ENCODE assay signal across 9 mouse cellular contexts in genomic region chr19:18673116-18673515, GRCm38 (mm10). TPM values are rescaled to one million over a fixed set of nuclear protein-coding genes. Genes with fewer than 3 reads are reported as not detected.
A peak's percentile ranks its signal among the peaks of the same experiment; 100 is the strongest.
DNase-seq lines count a peak whose midpoint lies in the region; ATAC-seq and TF ChIP-seq lines count a peak whose summit lies in the region.
"Had no signal": no experiment of that assay in that cellular context is flagged by ENCODE, and none has a peak within 500 bp of the region (broad histone marks: within the 10 kb centered on the region; RNA-seq: fewer than 3 reads in every experiment).

No protein-coding gene starts in this region.

- TF ChIP-seq CTCF in stomach, postnatal 0 days (IDR thresholded peaks at IDR 0.05; ENCODE audit: low read depth): no peak

- no peak for ATAC-seq in erythroblast, adult 5-6 weeks (replicated peaks; ENCODE audit: low FRiP score, poor library complexity, severe bottlenecking)
- ATAC-seq in neural tube, embryonic 11.5 days (ENCODE audit: insufficient read depth, low FRiP score, low TSS enrichment): no peak
- ATAC-seq in liver, embryonic 12.5 days: no peak
- ATAC-seq in stomach, postnatal 0 days (ENCODE audit: low FRiP score, low TSS enrichment): no peak

- H3K27ac ChIP-seq in neural tube, embryonic 11.5 days (ENCODE audit: low read depth, low read length): no peak overlapping the region
- peak overlapping the region; percentile 40; the same call in 1 of the 2 replicates for H3K27ac ChIP-seq in liver, embryonic 12.5 days
- H3K27ac ChIP-seq in stomach, postnatal 0 days (replicated peaks): no peak overlapping the region

- TF ChIP-seq EP300 in stomach, postnatal 0 days (optimal IDR thresholded peaks at IDR 0.05): no peak

- 10% methylated on average over 4 of the region's 4 CpGs for WGBS in neural tube, embryonic 11.5 days
- 53% methylated on average over 4 of the region's 4 CpGs for WGBS in liver, embryonic 12.5 days (ENCODE audit: insufficient replicate concordance)
- 48% methylated on average over 4 of the region's 4 CpGs for WGBS in stomach, postnatal 0 days

- peak overlapping the region; percentile 25 for H3K4me2 ChIP-seq in neural tube, embryonic 11.5 days (ENCODE audit: low read depth)
- peak overlapping the region; percentile 82 for H3K4me2 ChIP-seq in liver, embryonic 12.5 days
- 0 out of 2 replicates have a peak overlapping the region, but pooled peaks have one; percentile 23 for H3K4me2 ChIP-seq in stomach, postnatal 0 days (replicated peaks; ENCODE audit: low read depth)

- H3K9ac ChIP-seq in neural tube, embryonic 11.5 days (ENCODE audit: low read length): no peak overlapping the region; the same call in 1 of the 2 replicates
- H3K9ac ChIP-seq in liver, embryonic 12.5 days: peak overlapping the region; percentile 91
- no peak overlapping the region for H3K9ac ChIP-seq in stomach, postnatal 0 days (ENCODE audit: low read length)

- H3K4me1 ChIP-seq in erythroblast, embryonic 14.5 days (ENCODE audit: control insufficient read depth): peaks cover 47% of the 10 kb centered on the region
- H3K4me1 ChIP-seq in neural tube, embryonic 11.5 days (ENCODE audit: control insufficient read depth, insufficient read depth, low read length): peaks cover 18% of the 10 kb centered on the region
- H3K4me1 ChIP-seq in liver, embryonic 12.5 days: peaks cover 50% of the 10 kb centered on the region
- H3K4me1 ChIP-seq in stomach, postnatal 0 days (replicated peaks; ENCODE audit: control insufficient read depth, insufficient read depth): peaks cover 6% of the 10 kb centered on the region; the same call in 1 of the 2 replicates

- no peaks in the 10 kb centered on the region for H3K9me3 ChIP-seq in erythroblast, embryonic 14.5 days (ENCODE audit: control insufficient read depth, low read length)
- no peaks in the 10 kb centered on the region for H3K9me3 ChIP-seq in neural tube, embryonic 11.5 days (ENCODE audit: control insufficient read depth, low read length)
- no peaks in the 10 kb centered on the region for H3K9me3 ChIP-seq in liver, embryonic 12.5 days (replicated peaks)
- H3K9me3 ChIP-seq in stomach, postnatal 0 days (ENCODE audit: control insufficient read depth, low read length): no peaks in the 10 kb centered on the region

- peak overlapping the region; percentile 91 for H3K4me3 ChIP-seq in erythroblast, embryonic 14.5 days (replicated peaks)
- no peak overlapping the region for H3K4me3 ChIP-seq in neural tube, embryonic 11.5 days (ENCODE audit: low read depth, low read length)
- peak overlapping the region; percentile 83 for H3K4me3 ChIP-seq in liver, embryonic 12.5 days
- no peak overlapping the region for H3K4me3 ChIP-seq in stomach, postnatal 0 days (ENCODE audit: low read depth, low read length)

- no peaks in the 10 kb centered on the region for H3K27me3 ChIP-seq in erythroblast, embryonic 14.5 days (ENCODE audit: control insufficient read depth)
- no peaks in the 10 kb centered on the region for H3K27me3 ChIP-seq in neural tube, embryonic 11.5 days (ENCODE audit: control insufficient read depth, insufficient read depth, low read length)
- no peaks in the 10 kb centered on the region for H3K27me3 ChIP-seq in liver, embryonic 12.5 days (replicated peaks)
- H3K27me3 ChIP-seq in stomach, postnatal 0 days (ENCODE audit: control insufficient read depth, insufficient read depth, low read length): no peaks in the 10 kb centered on the region

- H3K36me3 ChIP-seq in erythroblast, embryonic 14.5 days (ENCODE audit: control insufficient read depth): peaks cover 16% of the 10 kb centered on the region
- H3K36me3 ChIP-seq in neural tube, embryonic 11.5 days (ENCODE audit: control insufficient read depth, insufficient read depth, low read length): no peaks in the 10 kb centered on the region
- peaks cover 6% of the 10 kb centered on the region; the same call in 1 of the 2 replicates for H3K36me3 ChIP-seq in liver, embryonic 12.5 days
- H3K36me3 ChIP-seq in stomach, postnatal 0 days (ENCODE audit: control insufficient read depth, insufficient read depth, low read length): no peaks in the 10 kb centered on the region

- DNase-seq in neural tube, embryonic 11.5 days (ENCODE audit: low spot score): no peak
- DNase-seq in neural tube, embryonic 10.5 days (ENCODE audit: extremely low spot score, low spot score): no peak
- no peak for DNase-seq in stomach, postnatal 0 days (ENCODE audit: low spot score)
- no peak for DNase-seq in spleen, postnatal 14 days (ENCODE audit: low spot score in 2 of 2)
- DNase-seq in urinary bladder, postnatal 14 days (ENCODE audit: low spot score): no peak
- DNase-seq: kidney, postnatal 36 days had no signal

RNA-seq across cellular contexts. Expression of gene Carnmt1, which starts 2.6 kb away (rescaled TPM):
- polyA plus RNA-seq in erythroblast, embryonic 14.5 days (2012): 1.5 and 1.6 TPM in 2 replicates
- 10.2 and 10.9 TPM in 2 replicates for total RNA-seq in erythroblast, adult 5-6 weeks (2015; ENCODE audit: low replicate concordance)
- total RNA-seq in erythroblast, adult 5-6 weeks (2017; ENCODE audit: low replicate concordance): 9.3 and 11.7 TPM in 2 replicates
- polyA plus RNA-seq in neural tube, embryonic 11.5 days (2014; fragmentation: Nextera tagmentation; extraction: Ambion mirVana): 24.2 and 27.1 TPM in 2 replicates
- 45.4 and 46.8 TPM in 2 replicates for polyA plus RNA-seq in liver, embryonic 12.5 days (2016; fragmentation: Nextera tagmentation; extraction: Ambion mirVana)
- 18.4 and 18.6 TPM in 2 replicates for polyA plus RNA-seq in stomach, postnatal 0 days (2015; fragmentation: Nextera tagmentation; extraction: Ambion mirVana)

RNA-seq across cellular contexts. Expression of gene D030056L22Rik, which starts 39.9 kb away (rescaled TPM):
- 4.1 and 5.3 TPM in 2 replicates for polyA plus RNA-seq in erythroblast, embryonic 14.5 days (2012)
- total RNA-seq in erythroblast, adult 5-6 weeks (2015; ENCODE audit: low replicate concordance): 30.1 and 40.0 TPM in 2 replicates
- 17.3 and 21.9 TPM in 2 replicates for total RNA-seq in erythroblast, adult 5-6 weeks (2017; ENCODE audit: low replicate concordance)
- 77.6 and 81.0 TPM in 2 replicates for polyA plus RNA-seq in neural tube, embryonic 11.5 days (2014; fragmentation: Nextera tagmentation; extraction: Ambion mirVana)
- 50.8 and 53.0 TPM in 2 replicates for polyA plus RNA-seq in liver, embryonic 12.5 days (2016; fragmentation: Nextera tagmentation; extraction: Ambion mirVana)
- polyA plus RNA-seq in stomach, postnatal 0 days (2015; fragmentation: Nextera tagmentation; extraction: Ambion mirVana): 11.4 and 12.8 TPM in 2 replicates

RNA-seq across cellular contexts. Expression of gene Nmrk1, which starts 41.4 kb away (rescaled TPM):
- not detected in 2 replicates for polyA plus RNA-seq in erythroblast, embryonic 14.5 days (2012)
- 0.63 and 1.7 TPM in 2 replicates for total RNA-seq in erythroblast, adult 5-6 weeks (2015; ENCODE audit: low replicate concordance)
- total RNA-seq in erythroblast, adult 5-6 weeks (2017; ENCODE audit: low replicate concordance): 1.1 and 1.8 TPM in 2 replicates
- polyA plus RNA-seq in neural tube, embryonic 11.5 days (2014; fragmentation: Nextera tagmentation; extraction: Ambion mirVana): 7.4 and 8.1 TPM in 2 replicates
- 6.3 and 7.2 TPM in 2 replicates for polyA plus RNA-seq in liver, embryonic 12.5 days (2016; fragmentation: Nextera tagmentation; extraction: Ambion mirVana)
- polyA plus RNA-seq in stomach, postnatal 0 days (2015; fragmentation: Nextera tagmentation; extraction: Ambion mirVana): 4.9 and 6.2 TPM in 2 replicates

RNA-seq across cellular contexts. Expression of gene Ostf1, which starts 41.5 kb away (rescaled TPM):
- 12.0 and 12.5 TPM in 2 replicates for polyA plus RNA-seq in erythroblast, embryonic 14.5 days (2012)
- 49.9 and 65.9 TPM in 2 replicates for total RNA-seq in erythroblast, adult 5-6 weeks (2015; ENCODE audit: low replicate concordance)
- 59.0 and 70.4 TPM in 2 replicates for total RNA-seq in erythroblast, adult 5-6 weeks (2017; ENCODE audit: low replicate concordance)
- 50.0 and 51.7 TPM in 2 replicates for polyA plus RNA-seq in neural tube, embryonic 11.5 days (2014; fragmentation: Nextera tagmentation; extraction: Ambion mirVana)
- polyA plus RNA-seq in liver, embryonic 12.5 days (2016; fragmentation: Nextera tagmentation; extraction: Ambion mirVana): 60.8 and 65.1 TPM in 2 replicates
- 129 and 134 TPM in 2 replicates for polyA plus RNA-seq in stomach, postnatal 0 days (2015; fragmentation: Nextera tagmentation; extraction: Ambion mirVana)

Comparison
In these comparisons a context has a peak if more than half of its experiments do, and no peak if none do; other contexts are left out.
1. H3K4me3 ChIP-seq: peak in erythroblast, embryonic 14.5 days (single experiment) and liver, embryonic 12.5 days (single experiment); none in neural tube, embryonic 11.5 days (single experiment) and stomach, postnatal 0 days (single experiment).
2. H3K4me2 ChIP-seq: peak in every context shown above with its lines; median percentile 82 in liver, embryonic 12.5 days; 25 in neural tube, embryonic 11.5 days; 23 in stomach, postnatal 0 days.